Mouse (Mus musculus) kidney, embryonic 15.5 days (tissue): ENCODE measurements around the gene Ncdn. TPM values are rescaled to one million over a fixed set of nuclear protein-coding genes. Genes with fewer than 3 reads are reported as not detected.

ENCODE experiments used
- ATAC-seq: fragments of 200-750 bp; cut with Nextera tagmentation; replicated peaks from 2 replicates; pipeline ENCODE4 v1.8.0; 2017; ENCODE audit warnings: moderate TSS enrichment; ENCODE audit not compliant: low FRiP score
- H3K27ac ChIP-seq: fragments of 300-500 bp; sonication (generic); 2 replicates; pipeline ENCODE4 v1.5.1; 2015; ENCODE audit warnings: mild to moderate bottlenecking, inconsistent platforms
- H3K27me3 ChIP-seq: fragments of 300-500 bp; sonication (generic); 2 replicates; pipeline ENCODE4 v1.6.1; 2015; ENCODE audit warnings: inconsistent platforms
- H3K36me3 ChIP-seq: fragments of 300-500 bp; sonication (generic); 2 replicates; pipeline ENCODE4 v1.6.1; 2015; ENCODE audit warnings: inconsistent platforms
- H3K4me1 ChIP-seq: fragments of 300-500 bp; sonication (generic); 2 replicates; pipeline ENCODE4 v1.6.1; 2015; ENCODE audit warnings: inconsistent platforms
- H3K4me2 ChIP-seq: fragments of 300-500 bp; sonication (generic); 2 replicates; pipeline ENCODE4 v1.6.1; 2015; ENCODE audit warnings: moderate library complexity, mild to moderate bottlenecking, inconsistent platforms
- H3K4me3 ChIP-seq: fragments of 300-500 bp; sonication (generic); replicated peaks from 2 replicates; pipeline ENCODE4 v1.5.1; 2015; ENCODE audit warnings: mild to moderate bottlenecking, inconsistent platforms
- H3K9ac ChIP-seq: fragments of 300-500 bp; sonication (generic); 2 replicates; pipeline ENCODE4 v1.6.1; 2015; ENCODE audit warnings: mild to moderate bottlenecking, inconsistent platforms
- H3K9me3 ChIP-seq: fragments of 300-500 bp; sonication (generic); replicated peaks from 2 replicates; pipeline ENCODE4 v1.6.1; 2016; ENCODE audit warnings: inconsistent platforms
- WGBS: fragments of 180-500 bp; shearing (Covaris S2); methylation state at CpG from one replicate; pipeline ENCODE4 v1.1.7; 2015; ENCODE audit warnings: mixed read lengths; 5-methylcytosine and 5-hydroxymethylcytosine counted together
- polyA plus RNA-seq: library from polyadenylated mRNA; unstranded; fragments of >200 nt; fragmentation: Nextera tagmentation; extraction: Ambion mirVana; gene quantifications from 2 replicates; pipeline ENCODE4 v1.2.1, GENCODE M21; 2015

Gene Ncdn
- polyA plus RNA-seq, result 27.1 and 28.2 TPM in 2 replicates

DNA sequence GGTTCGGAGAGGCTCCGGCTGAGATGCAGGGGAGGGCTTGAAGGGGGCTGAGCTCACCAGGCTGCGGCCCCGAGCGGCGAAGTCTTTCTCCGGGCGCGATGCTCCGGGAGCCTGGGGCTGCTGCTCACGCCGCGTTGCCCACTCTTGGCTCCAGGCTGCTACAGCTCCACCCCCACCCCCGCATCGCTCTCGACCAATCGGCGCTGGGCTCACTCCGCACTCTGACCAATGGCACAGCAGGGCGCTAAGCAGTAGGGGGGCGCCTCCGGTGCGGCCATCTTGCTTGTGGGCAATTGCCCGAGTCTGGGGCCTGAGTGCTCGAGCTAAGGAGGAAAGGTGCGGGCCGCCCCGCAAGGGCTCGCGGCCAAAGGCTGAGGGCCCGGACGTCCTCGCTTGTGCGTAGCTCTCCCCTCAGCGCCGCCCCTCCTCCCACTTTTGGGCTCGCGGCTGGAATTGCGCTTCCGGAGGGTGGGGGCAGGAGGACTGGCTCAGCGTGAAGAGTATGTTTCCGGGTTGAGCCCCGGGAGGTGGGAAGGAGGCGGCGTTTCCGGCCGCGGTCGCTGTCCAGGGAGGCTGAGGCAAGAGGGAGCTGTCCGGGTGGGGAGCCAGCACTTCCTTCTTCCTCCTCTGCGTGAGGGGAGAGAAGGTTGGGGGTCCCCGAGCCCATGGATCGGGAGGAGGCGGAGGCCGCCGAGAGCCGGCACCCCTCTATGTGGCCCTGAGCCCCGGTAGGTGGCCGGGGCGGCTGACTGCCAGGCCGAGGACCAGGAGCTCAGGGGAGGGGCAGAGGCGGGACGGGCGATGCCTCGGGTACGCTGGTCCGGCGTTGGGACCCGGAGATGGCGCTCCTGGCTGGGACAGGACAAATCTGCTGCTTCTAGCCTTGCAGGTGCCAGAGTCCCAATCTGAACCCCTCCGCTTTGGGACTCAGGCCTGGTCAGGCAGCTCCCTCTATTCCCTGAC, at the start of gene Ncdn, which contains the start of gene AU040320:
Ncdn (minus strand) TSS at position 171 of the 963 bp plus-strand sequence.
AU040320 (plus strand) TSS at position 277 of the 963 bp plus-strand sequence.
- Histone ChIP-seq H3K27ac (peak within 1 kb of the TSS; percentile 95), H3K4me2 (peak within 1 kb of the TSS; percentile 82), H3K27me3 (no peaks in the 10 kb centered on the region), H3K36me3 (peaks cover 31% of the 10 kb centered on the region), H3K9me3 (no peaks in the 10 kb centered on the region), H3K4me3 (peak within 1 kb of the TSS; percentile 96), H3K4me1 (peaks cover 48% of the 10 kb centered on the region), H3K9ac (peak within 1 kb of the TSS; percentile 63)
- peak; percentile 99 for ATAC-seq
- under 1% methylated on average over 71 of the region's 71 CpGs for WGBS

DNA sequence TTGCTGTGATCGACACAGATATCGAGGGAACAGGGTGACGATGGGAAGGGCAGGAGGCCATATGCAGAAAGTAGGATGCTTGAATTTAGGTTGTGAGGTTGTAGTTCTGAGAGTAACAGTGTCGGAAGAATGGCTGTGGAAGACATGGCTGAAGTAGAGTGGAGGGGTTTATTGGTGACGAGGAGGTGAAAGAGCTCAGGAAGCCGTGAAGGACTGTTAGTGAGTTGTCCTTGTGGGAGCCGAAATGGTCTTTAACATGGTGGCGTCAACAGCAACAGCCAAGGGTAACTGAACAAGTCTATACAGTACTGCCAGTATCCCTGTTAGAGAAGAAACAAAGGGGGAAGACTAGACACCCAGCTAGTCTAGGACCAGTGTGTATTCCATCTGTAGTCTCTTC, 48.9 kb upstream of the Ncdn start:
- Histone ChIP-seq H3K36me3 (no peaks in the 10 kb centered on the region), H3K27me3 (no peaks in the 10 kb centered on the region), H3K9ac (no peak overlapping the region), H3K4me1 (no peaks in the 10 kb centered on the region), H3K27ac (no peak overlapping the region), H3K9me3 (no peaks in the 10 kb centered on the region), H3K4me2 (no peak overlapping the region), H3K4me3 (no peak overlapping the region)
- WGBS, result 89% methylated on average over 8 of the region's 8 CpGs
- no peak for ATAC-seq

DNA sequence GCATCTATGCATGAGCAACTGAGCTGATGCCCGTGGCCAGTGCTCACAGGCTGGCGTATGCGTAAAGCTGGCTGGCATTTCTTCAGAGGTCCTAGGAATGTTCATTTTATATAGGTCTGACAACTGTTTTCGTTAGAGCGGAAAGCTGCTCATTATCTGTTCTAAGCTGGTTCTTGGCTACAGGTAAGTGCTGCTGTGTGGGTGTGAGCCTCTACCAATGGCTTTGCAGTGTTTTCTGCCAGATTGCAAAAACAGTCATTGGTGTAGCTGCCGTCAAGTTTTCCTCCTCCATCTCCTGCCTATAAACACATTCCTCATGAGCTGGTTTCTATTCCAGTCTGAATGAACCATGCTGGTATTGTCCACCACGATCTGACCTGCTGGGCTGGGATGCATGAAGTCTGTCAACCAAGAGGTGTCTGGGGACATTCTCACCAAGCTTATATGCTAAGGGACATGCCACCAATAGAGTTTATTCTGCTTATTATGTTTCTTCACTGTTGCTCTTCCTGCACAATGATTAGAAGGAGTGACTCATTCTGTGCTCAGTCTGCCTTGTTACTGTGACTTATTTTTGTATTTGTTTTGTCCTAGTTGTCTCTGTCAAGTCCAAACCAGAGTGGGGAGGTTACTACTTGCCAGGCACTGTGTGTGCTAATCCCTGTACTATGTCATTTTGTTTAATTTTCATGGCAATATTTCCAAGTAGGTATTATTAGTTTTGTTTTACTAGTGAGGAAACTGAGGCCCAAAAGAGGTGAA, 39.3 kb upstream of the Ncdn start:
- WGBS, result 90% methylated on average over 7 of the region's 7 CpGs
- ATAC-seq, result no peak
- Histone ChIP-seq H3K36me3 (peaks cover 48% of the 10 kb centered on the region), H3K9me3 (0 out of 2 replicates have a peak, but pooled peaks cover 3% of the 10 kb centered on the region), H3K27me3 (no peaks in the 10 kb centered on the region), H3K4me2 (no peak overlapping the region), H3K4me3 (no peak overlapping the region), H3K9ac (no peak overlapping the region), H3K4me1 (no peaks in the 10 kb centered on the region), H3K27ac (no peak overlapping the region)

- no peak for ATAC-seq
- WGBS, result 75% methylated on average over 8 of the region's 8 CpGs
- H3K4me2 ChIP-seq, result no peak overlapping the region
These were observed 29.8 kb upstream of the Ncdn start for GRCm38 (mm10) chr4:126782996-126783395.

DNA sequence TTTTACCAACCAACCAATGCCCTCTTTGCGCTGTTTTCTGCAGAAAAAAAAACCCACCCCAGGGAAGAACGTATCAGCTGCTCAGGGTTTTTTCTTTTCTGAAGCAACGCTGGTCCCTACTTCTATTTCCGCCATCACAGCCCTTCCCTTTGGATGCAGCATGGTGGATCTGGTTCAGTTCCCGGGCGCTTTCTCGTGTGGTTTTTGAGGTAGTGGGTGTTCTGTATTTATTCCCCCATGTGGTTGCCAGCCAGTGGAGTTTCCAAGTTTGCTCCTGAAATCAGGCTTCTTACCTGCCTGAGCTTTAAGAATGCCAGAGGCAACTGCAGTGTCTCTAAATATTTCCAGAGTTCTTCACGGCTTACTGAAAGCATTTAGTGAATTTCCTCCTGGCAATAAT, 29.3 kb upstream of the Ncdn start:
- H3K9ac ChIP-seq, result no peak overlapping the region
- no peaks in the 10 kb centered on the region for H3K9me3 ChIP-seq
- no peak overlapping the region for H3K4me2 ChIP-seq
- H3K4me1 ChIP-seq, result peaks cover 10% of the 10 kb centered on the region; the same call in 1 of the 2 replicates
- H3K36me3 ChIP-seq, result no peaks in the 10 kb centered on the region
- H3K27ac ChIP-seq, result no peak overlapping the region
- WGBS, result 88% methylated on average over 8 of the region's 8 CpGs
- no peaks in the 10 kb centered on the region for H3K27me3 ChIP-seq
- ATAC-seq, result no peak
- no peak overlapping the region for H3K4me3 ChIP-seq

More at GRCm38 (mm10) chr4:126782996-126783395, 29.8 kb upstream of the Ncdn start:
- Histone ChIP-seq H3K27ac (no peak overlapping the region), H3K36me3 (peaks cover 4% of the 10 kb centered on the region; the same call in 1 of the 2 replicates), H3K27me3 (no peaks in the 10 kb centered on the region), H3K4me1 (peaks cover 10% of the 10 kb centered on the region; the same call in 1 of the 2 replicates), H3K9ac (no peak overlapping the region), H3K4me3 (no peak overlapping the region), H3K9me3 (no peaks in the 10 kb centered on the region)

GRCm38 (mm10) chr4:126781871-126782270, 28.6 kb upstream of the Ncdn start:
- 75% methylated on average over 3 of the region's 3 CpGs for WGBS
- no peaks in the 10 kb centered on the region for H3K36me3 ChIP-seq
- H3K9me3 ChIP-seq, result no peaks in the 10 kb centered on the region
- no peak overlapping the region for H3K4me2 ChIP-seq
- H3K9ac ChIP-seq, result no peak overlapping the region
- no peak overlapping the region for H3K27ac ChIP-seq
- H3K4me1 ChIP-seq, result peaks cover 10% of the 10 kb centered on the region; the same call in 1 of the 2 replicates
- no peaks in the 10 kb centered on the region for H3K27me3 ChIP-seq
- H3K4me3 ChIP-seq, result no peak overlapping the region
- ATAC-seq, result no peak

- WGBS, result 60% methylated on average over 12 of the region's 12 CpGs
- no peaks in the 10 kb centered on the region for H3K36me3 ChIP-seq
- H3K27ac ChIP-seq, result no peak overlapping the region
- no peak overlapping the region for H3K9ac ChIP-seq
- no peak for ATAC-seq
- H3K4me1 ChIP-seq, result peaks cover 10% of the 10 kb centered on the region; the same call in 1 of the 2 replicates
- no peaks in the 10 kb centered on the region for H3K9me3 ChIP-seq
- H3K4me3 ChIP-seq, result no peak overlapping the region
- no peak overlapping the region for H3K4me2 ChIP-seq
- no peaks in the 10 kb centered on the region for H3K27me3 ChIP-seq
These were observed 26.9 kb upstream of the Ncdn start for GRCm38 (mm10) chr4:126779826-126780775.

GRCm38 (mm10) chr4:126779148-126779581, 25.9 kb upstream of the Ncdn start:
- no peaks in the 10 kb centered on the region for H3K9me3 ChIP-seq
- WGBS, result 38% methylated on average over 8 of the region's 8 CpGs
- H3K4me3 ChIP-seq, result no peak overlapping the region
- H3K36me3 ChIP-seq, result no peaks in the 10 kb centered on the region
- no peak overlapping the region for H3K4me2 ChIP-seq
- no peak overlapping the region for H3K9ac ChIP-seq
- H3K27ac ChIP-seq, result no peak overlapping the region
- peaks cover 10% of the 10 kb centered on the region; the same call in 1 of the 2 replicates for H3K4me1 ChIP-seq
- H3K27me3 ChIP-seq, result no peaks in the 10 kb centered on the region
- no peak for ATAC-seq

- Histone ChIP-seq H3K4me3 (no peak overlapping the region), H3K27ac (no peak overlapping the region), H3K9me3 (no peaks in the 10 kb centered on the region), H3K27me3 (no peaks in the 10 kb centered on the region), H3K36me3 (peaks cover 7% of the 10 kb centered on the region; the same call in 1 of the 2 replicates), H3K4me1 (peaks cover 6% of the 10 kb centered on the region; the same call in 1 of the 2 replicates), H3K9ac (no peak overlapping the region), H3K4me2 (no peak overlapping the region)
- no peak for ATAC-seq
- WGBS, result 68% methylated on average over 1 of the region's 1 CpGs
These were observed 21.9 kb upstream of the Ncdn start for GRCm38 (mm10) chr4:126775182-126775581.

DNA sequence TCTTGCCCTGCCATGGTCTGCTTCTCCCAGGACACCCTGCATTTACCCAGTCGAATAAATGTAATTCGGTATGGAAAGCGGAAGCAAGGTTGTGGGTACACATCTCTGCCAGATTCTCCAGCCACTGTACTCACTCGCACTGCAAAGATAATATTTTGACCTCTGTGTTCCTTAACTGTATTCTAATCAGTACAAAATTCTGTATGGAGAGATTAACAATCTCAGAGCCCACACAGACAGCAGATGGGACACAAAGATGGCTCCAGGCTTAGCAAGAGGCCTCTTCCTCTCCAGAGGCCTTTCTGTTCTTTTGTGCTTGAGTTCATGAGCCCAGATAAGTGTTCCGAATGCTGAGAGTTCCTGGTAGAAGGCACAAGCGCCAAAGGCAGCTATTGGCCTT, 20.6 kb upstream of the Ncdn start:
- no peak overlapping the region for H3K9ac ChIP-seq
- H3K4me1 ChIP-seq, result 0 out of 2 replicates have a peak, but pooled peaks cover 2% of the 10 kb centered on the region
- H3K27ac ChIP-seq, result no peak overlapping the region
- WGBS, result 92% methylated on average over 6 of the region's 6 CpGs
- no peak overlapping the region for H3K4me2 ChIP-seq
- H3K27me3 ChIP-seq, result no peaks in the 10 kb centered on the region
- H3K4me3 ChIP-seq, result no peak overlapping the region
- H3K9me3 ChIP-seq, result no peaks in the 10 kb centered on the region
- no peak for ATAC-seq
- H3K36me3 ChIP-seq, result peaks cover 11% of the 10 kb centered on the region

GRCm38 (mm10) chr4:126770831-126771230, 17.6 kb upstream of the Ncdn start:
- Histone ChIP-seq H3K27ac (no peak overlapping the region), H3K27me3 (no peaks in the 10 kb centered on the region), H3K9me3 (no peaks in the 10 kb centered on the region), H3K9ac (no peak overlapping the region), H3K4me3 (no peak overlapping the region), H3K4me2 (no peak overlapping the region), H3K36me3 (peaks cover 15% of the 10 kb centered on the region), H3K4me1 (no peaks in the 10 kb centered on the region)
- 90% methylated on average over 4 of the region's 4 CpGs for WGBS
- ATAC-seq, result no peak
